Mouse (Mus musculus): ENCODE results near the gene Kif5a.

Kif5a gene

GRCm38 (mm10) chr10:127178286-127179027 lies 84.7 kb downstream of the Kif5a start:
- in situ Hi-C loops (cut with MboI, MseI), result loop anchor here (5.0 kb wide), 1 partner anchor 54 kb away; no protein-coding TSS in a partner anchor

- in situ Hi-C loops (cut with MboI, MseI), result loop anchor here (5.0 kb wide), 1 partner anchor 55 kb away; no protein-coding TSS in a partner anchor
Measured at GRCm38 (mm10) chr10:127177719-127178118, 85.4 kb downstream of the Kif5a start.

GRCm38 (mm10) chr10:127177235-127177634 lies 85.9 kb downstream of the Kif5a start:
- in situ Hi-C loops (cut with MboI, MseI), result loop anchor here (5.0 kb wide), 1 partner anchor 55 kb away; no protein-coding TSS in a partner anchor

DNA sequence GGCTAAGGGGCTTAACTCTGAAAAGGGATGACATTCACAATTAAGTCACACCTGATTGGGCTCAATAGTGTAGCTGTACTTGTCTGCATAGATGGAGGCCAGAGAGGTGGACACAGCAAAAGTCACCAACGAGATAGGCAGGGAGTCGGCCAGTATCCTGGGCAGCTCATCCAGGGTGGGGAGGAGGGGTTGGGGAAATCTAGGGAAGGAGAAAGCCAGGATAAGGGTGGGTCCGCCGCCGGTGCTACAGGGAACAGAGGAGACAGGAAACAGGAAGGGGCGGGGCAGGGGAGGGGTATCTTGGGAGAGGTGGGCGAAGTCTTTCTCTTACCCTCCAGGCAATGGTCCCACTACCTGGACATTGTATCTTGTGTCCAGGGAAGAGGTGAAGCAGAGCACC lies 86.4 kb downstream of the Kif5a start:
- in situ Hi-C loops (cut with MboI, MseI), result loop anchor here (5.0 kb wide), 1 partner anchor 56 kb away; no protein-coding TSS in a partner anchor

- in situ Hi-C loops (cut with MboI, MseI), result loop anchor here (5.0 kb wide), 1 partner anchor 56 kb away; no protein-coding TSS in a partner anchor
Measured at GRCm38 (mm10) chr10:127176228-127176627, 86.9 kb downstream of the Kif5a start.

Data from T-helper 17 cell (primary cell).